Mouse (Mus musculus): ENCODE measurements at regions not wholly inside any gene's neighbourhood (a gene's known extent, or its start where the extent isn't known, plus 50 kb on each side); places are given as distances from the start of the nearest gene placed in this dataset.

GRCm38 (mm10) chrX:167105354-167105753 lies 103.8 kb downstream of the Tmsb4x start:
- TF ChIP-seq CTCF (IDR thresholded peaks at IDR 0.05), result no peak
- TF ChIP-seq EP300 (IDR thresholded peaks at IDR 0.05), result no peak
